Mouse (Mus musculus) adrenal gland, postnatal 14 days (tissue): ENCODE data around the gene Gm1527. TPM values are rescaled to one million over a fixed set of nuclear protein-coding genes. Genes with fewer than 3 reads are reported as not detected.
"Not testable (repeated sequence)": the region's sequence is repeated elsewhere in the genome, so short reads cannot be mapped to it uniquely, and the experiment has no call there.

ENCODE experiments used
- DNase-seq: peaks from one replicate; pipeline ENCODE4 v3.0.0; 2021; ENCODE audit warnings: mixed read lengths
- long read RNA-seq, 2 experiments: library from polyadenylated mRNA; stranded (forward); transcript quantifications; one replicate each; pipeline ENCODE4 v2.0.0; 2021
- total RNA-seq: library from RNA; stranded (reverse); gene quantifications from 2 replicates; pipeline ENCODE4 v1.2.3, GENCODE M21; 2021

The Gm1527 gene
- not detected in 2 replicates for total RNA-seq
- long read RNA-seq, experiment 1 = 0 reads
- long read RNA-seq, experiment 2 = 0 reads

- no peak for DNase-seq
These were observed at the start of gene Gm1527 for GRCm38 (mm10) chr3:28892317-28892716. Gm1527 (plus strand) TSS chr3:28892617.

GRCm38 (mm10) chr3:28843231-28843630, 49.2 kb upstream of the Gm1527 start:
- no peak for DNase-seq

GRCm38 (mm10) chr3:28847115-28847514, 45.3 kb upstream of the Gm1527 start:
- DNase-seq = no peak

GRCm38 (mm10) chr3:28852174-28852573, 40.2 kb upstream of the Gm1527 start:
- DNase-seq = not testable (repeated sequence)

GRCm38 (mm10) chr3:28859630-28860392, 32.6 kb upstream of the Gm1527 start:
- DNase-seq = not testable (repeated sequence)

GRCm38 (mm10) chr3:28896966-28897365, 4.5 kb downstream of the Gm1527 start:
- DNase-seq = not testable (repeated sequence)

GRCm38 (mm10) chr3:28965931-28966330, 73.5 kb downstream of the Gm1527 start:
- peak; percentile 15 for DNase-seq

- peak; percentile 61 for DNase-seq
These were observed 76.4 kb downstream of the Gm1527 start for GRCm38 (mm10) chr3:28968851-28969250.

Other genes with a start within 250 kb of the Gm1527 start
- gene Slc2a2, start 194.7 kb upstream of the Gm1527 start, total RNA-seq = 1.7 and 24.3 TPM in 2 replicates
- 2.2 and 3.2 TPM in 2 replicates for gene Eif5a2, start 111.3 kb upstream of the Gm1527 start, total RNA-seq
- gene Rpl22l1, start 87.2 kb upstream of the Gm1527 start, total RNA-seq = 186 and 218 TPM in 2 replicates
- gene Egfem1, start 189.4 kb downstream of the Gm1527 start, total RNA-seq = 0.22 and 0.34 TPM in 2 replicates